Mouse (Mus musculus) neural tube, embryonic 10.5 days (tissue): ENCODE data around the gene Tamm41.

Source experiments
- DNase-seq: peaks from one replicate; pipeline ENCODE4 v3.0.0-alpha.2; 2017; ENCODE audit warnings: low spot score; ENCODE audit errors: extremely low spot score

Gene Tamm41

DNA sequence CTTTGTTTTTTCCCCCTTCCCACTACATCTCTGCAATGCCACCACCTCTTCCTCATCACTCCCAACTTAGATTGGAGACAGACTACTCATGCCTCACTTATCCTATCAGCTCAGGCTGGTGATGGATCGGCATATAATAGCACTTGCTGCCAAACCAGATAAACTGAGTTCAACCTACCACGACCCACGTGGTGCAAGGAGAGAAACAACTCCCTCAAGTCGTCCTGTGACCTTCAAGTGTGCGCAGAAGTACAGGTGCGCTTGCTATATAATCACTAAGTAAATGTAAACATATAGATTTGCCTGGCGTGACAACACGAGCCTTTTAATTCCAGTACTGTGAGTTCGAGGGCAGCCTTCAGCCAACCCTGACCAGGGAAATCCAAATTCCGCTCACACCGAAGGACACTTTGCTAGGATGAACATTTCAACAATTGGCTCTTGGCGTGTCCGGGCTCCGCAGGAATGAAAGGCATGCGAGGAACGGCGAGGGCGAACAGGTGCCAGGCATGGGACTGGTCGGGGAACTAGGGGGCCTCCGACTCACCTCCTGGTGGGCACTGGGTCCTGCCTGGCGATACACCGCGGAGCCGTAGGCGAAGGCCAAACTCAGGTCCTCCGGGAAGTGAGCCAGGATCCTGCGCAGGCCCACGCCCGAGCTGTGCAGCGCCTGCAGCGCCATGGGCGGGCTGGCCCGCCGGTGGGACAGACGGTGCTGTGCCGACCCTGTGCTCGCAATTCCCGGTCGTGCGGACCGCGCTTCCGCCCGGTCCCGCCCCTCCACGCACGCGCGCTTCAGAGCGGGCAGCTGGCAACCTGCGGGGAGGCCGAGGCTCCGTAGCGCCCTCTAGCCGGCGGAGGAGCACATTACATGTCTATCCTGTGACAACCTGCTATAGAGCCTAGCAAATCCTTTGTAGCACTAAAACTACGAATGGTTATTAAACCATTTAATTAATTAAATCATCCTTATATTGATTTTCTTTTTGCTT is at the start of gene Tamm41:
Gene Tamm41 (minus strand): TSS at position 774 of the 992 bp plus-strand sequence.
- peak; percentile 89 for DNase-seq

- DNase-seq = no peak
Measured at GRCm38 (mm10) chr6:115085274-115085841, 47.7 kb upstream of the Tamm41 start.

GRCm38 (mm10) chr6:115076781-115077575 is 39.3 kb upstream of the Tamm41 start:
- DNase-seq = no peak

GRCm38 (mm10) chr6:115072024-115072423 is 34.3 kb upstream of the Tamm41 start:
- no peak for DNase-seq

DNA sequence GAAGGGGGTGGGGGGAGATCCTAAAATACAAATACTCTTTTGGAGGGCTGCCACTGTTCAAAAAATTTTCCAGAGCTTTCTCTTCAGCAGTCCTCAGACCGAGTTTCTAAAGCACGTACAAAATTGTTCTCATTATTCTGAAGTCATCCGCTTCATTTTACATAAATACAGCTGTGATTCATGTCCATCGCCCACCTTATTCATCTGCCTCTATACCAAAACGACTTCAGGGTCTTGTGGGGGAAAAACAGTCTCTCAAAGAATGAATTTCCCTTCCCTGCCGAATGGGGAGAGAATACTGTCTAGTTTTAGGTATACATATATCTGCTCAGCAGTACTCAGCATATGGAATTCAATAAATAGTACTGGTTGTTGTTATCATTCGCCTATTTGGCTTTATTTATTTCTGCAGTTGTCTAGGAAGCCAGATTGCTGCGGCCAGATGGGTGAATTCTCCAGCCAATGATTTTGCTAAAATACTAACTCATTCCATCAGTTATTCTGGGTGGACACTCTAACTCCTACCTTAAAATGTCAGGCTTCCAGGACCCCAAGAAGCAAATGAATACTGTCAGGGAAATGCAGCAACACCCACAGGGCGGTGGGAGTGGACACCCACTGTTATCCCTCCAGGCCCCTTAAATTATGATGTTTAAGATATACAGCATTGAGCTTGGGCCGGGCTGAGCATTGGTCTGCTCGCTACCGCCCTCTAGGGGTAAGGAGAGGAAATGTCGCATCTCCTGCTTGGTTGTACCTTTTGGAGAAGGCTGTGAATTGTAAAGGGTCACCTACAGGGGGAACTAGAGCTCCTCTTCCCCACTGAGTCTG is 27.9 kb upstream of the Tamm41 start:
- peak; percentile 50 for DNase-seq

DNA sequence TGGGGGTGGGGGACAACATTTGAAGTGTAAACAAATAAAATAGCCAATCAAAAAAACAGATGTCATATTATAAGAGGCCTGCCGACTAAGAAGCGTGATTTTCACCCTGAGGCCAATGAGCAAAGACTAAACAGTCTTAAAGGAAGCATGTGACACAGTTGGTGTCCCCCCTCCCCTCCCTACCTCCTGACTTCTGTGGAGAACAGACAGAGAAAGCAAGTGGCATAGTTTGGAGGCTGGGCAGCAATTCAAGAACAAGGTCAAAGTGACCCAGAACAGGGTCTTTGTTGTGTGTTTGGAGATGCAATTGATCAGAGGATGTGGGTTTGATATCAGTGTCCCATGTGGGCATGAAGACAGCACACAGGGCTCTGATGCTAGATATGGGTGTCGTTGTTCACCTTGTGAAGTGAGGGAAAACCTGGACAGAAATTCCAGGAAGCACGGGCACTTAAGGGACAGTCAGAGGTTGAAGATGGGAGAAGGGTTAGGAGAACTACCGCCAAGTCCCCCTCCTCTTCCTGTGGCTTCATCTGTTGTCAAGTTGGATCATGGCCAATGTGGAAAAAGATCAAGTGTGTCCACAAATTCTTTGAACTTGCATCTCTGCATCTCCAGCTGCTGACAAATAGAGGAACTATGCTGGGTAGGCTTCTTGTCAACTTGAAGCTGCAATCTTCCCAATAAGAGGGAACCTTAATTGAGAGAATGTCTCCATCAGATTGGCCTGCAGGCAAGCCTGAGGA is 25.1 kb upstream of the Tamm41 start:
- no peak for DNase-seq

DNA sequence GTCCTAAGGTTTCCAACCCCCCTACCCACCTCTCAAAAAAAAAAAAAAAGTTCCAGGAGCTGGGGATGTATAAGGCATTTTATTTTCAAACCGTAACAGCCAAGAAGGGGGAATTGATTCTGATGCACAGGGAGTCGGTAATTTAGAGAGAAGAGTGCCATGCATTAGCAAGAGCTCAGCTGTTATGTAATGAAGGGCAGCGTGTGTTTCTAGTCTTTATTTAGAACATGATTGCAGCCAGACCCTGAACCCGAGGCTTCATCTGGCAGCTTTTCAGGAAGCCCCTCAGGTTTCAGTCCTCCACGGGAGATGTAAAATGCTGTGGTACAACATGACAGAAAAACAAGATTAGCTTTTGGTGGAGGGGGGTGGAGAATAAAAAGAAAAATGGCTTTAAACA is 21.6 kb upstream of the Tamm41 start:
- DNase-seq = no peak

GRCm38 (mm10) chr6:115056699-115057098 is 19.0 kb upstream of the Tamm41 start:
- DNase-seq = no peak

GRCm38 (mm10) chr6:115055440-115055839 is 17.8 kb upstream of the Tamm41 start:
- no peak for DNase-seq

DNA sequence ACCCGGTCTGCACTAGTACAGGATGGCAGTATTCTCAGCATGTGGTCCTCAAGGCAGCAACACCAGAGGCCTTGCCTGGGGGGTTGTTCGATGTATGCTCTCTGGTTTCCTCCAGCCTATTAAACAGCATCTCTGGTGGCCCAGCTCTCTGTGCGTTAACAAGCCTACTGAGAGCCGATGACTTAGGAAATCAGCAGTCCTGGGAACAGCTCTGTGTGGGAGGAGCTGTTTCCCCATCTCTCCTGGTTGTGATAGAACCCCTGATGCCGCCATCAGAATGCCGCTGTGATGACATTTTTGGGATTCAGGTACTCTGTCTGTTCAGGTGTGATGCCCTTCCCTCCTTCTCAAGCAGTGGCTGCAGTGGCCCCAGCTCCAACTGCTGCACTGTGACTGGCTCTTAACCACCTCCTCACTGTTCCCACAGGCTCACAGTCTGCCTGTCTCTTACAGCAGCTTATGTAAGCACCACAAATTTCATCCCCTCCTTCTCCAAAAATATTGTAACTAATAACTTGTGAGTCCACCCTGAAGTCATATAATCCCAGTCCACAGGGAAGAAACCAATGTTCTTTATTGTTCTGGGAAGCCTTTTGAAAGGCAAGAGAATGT is 14.0 kb upstream of the Tamm41 start:
- no peak for DNase-seq

DNA sequence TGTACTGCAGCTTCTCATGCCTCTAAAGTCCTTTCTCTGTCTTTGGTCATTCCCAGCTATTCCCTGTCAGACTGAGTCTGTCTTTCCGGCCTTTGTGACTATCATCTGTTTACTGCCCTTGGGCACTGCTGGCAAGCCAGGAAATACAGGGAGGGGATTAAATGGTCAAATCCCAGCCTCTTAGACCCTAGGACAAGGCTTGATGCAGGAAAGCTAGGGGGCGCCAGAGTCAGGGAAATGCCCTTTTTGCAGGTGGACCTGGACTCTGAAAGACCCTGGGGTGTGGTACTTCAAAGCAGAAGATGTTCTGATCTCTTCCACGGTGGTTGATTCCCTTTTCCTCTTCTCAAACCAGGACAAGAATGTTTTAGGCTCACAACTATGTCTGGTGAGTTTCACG is 11.3 kb upstream of the Tamm41 start:
- DNase-seq = peak; percentile 40

DNA sequence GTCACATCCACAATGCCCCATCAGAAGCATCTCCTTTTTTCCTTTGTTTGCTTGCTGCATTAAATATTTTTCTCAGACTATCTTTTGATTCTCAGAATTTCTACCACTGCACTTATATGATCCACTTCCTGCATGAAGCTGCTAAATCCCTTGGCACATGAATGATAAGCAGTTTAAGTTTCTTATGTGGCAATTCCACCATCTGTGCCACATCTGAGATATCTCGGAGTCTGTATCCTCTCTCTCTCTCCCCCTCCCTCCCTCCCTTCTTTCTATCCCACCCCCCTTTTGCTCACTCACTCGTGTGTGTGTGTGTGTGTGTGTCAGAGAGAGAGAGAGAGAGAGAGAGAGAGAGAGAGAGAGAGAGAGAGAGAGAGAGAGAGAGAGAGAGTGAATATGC is 10.1 kb upstream of the Tamm41 start:
- DNase-seq = no peak

- no peak for DNase-seq
Measured at GRCm38 (mm10) chr6:115046064-115046463, 8.4 kb upstream of the Tamm41 start.

DNA sequence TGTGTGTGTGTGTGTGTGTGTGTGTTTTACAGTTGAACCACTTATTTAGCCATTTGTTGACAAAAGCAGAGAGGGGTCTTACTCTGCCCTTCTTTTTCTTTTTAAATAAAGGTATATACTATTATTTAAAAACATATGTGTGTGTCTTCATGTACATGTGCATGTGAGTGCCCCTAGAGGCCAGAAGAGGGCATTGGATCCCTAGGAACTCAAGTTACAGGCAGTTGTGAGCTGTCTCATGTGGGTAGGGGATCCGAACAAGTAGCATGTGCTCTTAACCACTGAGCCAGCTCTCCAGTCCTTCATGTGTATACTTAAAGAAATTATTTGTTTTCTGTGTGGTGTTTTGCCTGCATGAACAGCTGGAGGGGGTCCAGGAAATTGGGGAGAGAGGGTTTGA is 7.0 kb upstream of the Tamm41 start:
- DNase-seq = no peak

DNA sequence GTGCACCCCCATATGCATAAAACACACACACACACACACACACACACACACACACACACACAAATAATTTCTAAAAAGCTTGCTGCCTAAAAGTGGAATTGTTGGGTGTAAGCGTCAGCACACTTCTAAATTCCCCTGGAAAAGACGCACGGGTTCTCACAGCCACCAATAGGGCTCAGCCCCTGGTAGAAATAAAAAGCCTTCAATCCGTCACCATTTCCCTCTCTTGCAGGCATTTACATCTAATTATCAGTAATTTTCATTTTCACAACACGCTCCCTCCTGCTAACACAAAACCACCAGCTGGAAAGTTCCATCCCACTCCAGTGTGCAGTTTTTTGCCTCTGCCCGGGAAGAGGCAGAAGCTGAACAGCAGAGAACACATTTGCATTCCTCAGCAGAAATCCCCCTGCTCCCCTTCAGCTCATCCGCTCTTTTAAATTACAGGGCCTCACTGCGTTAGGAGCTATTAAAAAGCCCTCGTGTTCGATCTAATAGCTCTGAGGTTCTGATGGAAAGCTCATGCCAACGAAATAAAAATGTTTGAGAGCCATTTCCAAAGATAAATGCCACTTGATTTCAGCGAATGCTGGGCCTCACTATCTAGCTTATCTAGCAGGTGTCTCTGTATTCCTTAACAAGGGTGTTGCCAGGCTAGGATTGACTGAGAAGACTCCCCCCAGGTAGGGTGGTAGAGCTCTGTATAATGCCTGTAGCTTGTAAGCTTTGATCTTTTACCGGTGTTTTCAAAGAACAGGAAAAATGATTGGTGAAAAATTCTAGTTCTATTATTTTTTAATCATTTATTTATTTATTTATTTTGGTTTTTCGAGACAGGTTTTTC is 6.2 kb upstream of the Tamm41 start:
- no peak for DNase-seq

DNA sequence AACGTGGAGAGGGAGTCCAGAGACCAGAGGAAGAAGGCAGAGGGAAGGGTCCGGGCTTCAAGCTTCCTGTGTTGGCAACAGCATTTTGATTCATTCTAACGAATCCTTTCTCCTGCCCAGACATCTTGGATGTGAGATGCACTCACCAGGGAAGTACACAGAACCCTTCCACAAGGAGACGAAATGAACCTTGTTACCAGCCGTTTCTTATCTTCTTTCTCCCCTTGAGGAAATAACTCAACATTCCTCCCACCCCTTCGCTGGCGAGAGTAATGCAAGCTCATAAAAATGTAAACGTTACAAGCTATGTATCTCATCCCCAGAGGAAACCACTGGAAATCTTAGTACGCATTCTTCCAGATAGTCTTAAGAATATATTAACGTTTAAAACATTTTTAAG is 4.9 kb upstream of the Tamm41 start:
- no peak for DNase-seq

DNA sequence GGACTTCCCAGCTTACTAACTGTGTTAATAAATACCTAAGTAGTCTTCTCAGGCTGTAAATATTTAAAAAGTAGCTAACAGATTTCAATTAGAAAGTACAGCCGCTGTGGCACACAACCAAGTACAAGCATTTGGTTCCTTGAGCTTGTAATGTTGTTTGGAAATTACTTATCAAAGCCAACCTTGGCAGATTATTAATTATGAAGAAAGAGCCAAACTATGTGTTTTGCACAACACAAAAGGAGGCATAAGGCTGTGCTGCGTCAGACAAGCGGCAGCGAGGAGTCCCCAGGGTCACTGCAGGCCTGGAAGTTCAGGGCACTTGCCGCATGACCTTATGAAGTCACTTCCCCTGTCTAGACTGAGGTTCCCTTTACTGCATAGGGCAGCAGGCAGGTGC is 4.2 kb downstream of the Tamm41 start:
- DNase-seq = no peak

DNA sequence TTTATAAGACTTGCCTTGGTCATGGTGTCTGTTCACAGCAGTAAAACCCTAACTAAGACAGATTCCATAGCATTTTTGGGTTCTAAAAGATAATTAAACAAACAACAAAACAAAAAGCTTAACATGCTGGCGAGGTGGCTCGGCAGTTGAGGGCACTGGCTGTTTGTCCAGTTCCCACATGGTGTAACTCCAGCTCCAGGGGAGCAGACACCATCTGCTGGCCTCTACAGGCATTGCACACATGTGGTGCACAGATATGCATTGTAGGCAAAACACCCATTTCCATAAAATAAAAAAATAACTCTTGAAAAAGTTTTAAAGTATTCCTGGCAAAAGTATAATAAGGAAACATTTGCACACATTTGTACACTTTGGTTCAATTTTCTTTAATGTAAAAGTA is 7.6 kb downstream of the Tamm41 start:
- DNase-seq = no peak

DNA sequence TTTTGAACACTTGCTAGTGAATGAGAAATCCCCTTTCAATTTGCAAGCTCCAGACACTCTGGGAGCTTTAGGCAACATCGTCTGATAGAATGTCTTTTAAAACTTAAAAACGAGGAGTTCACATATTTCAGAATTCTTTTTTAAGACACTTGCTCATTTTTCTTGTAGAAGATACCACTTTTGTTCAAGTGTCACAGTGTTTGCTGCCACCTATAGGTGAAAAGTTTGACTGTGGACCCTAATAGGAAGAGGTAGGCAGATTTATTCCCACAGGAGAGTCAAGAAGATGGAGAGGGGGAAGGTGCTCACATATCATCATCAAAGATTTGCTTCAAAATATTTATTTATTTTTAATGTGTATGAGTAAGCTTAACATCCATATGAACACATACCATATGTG is 8.4 kb downstream of the Tamm41 start:
- DNase-seq = no peak
